ENCODE assay signal across 10 mouse cellular contexts in the genomic region with DNA sequence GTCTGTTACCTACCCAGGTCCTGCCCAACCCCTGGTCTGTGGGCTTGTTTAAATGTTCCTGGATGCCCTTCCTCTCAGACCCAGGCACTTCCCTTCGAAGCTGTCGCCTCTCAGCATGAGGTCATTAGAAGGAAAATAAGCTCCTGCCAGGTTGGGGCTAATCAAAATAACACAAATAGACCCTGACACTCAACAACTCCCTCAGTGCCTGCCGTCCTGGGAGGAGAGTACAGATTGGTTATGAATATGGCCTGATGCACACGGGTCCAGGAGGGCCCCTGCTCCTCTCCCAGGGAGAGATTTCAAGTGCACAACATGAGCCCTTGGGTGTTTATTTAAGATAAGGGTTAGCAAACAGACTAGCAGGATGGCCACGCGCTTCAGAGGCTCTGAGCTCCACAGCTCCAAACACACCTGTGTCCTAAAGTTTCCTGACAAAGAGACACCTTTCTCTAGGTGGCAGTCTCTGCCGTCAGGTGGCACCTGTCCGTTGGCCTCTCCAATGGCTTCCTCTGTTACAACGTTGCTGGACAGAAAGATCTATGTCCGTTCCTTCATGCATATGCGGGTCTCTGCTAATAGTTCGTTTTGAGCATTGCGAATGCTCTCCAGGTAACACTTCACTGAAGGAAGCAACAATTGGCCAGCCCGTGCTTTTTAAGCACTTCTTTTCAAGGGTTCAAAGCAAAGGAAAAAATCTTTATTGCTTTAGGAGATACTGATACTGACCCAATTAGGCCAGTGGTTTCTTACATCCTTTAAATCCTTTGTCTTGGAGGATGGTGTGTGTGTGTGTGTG. TPM values are rescaled to one million over a fixed set of nuclear protein-coding genes. Genes with fewer than 3 reads are reported as not detected.
DNase-seq lines count a peak whose midpoint lies in the region; ATAC-seq and TF ChIP-seq lines count a peak whose summit lies in the region.
"Had no signal": no experiment of that assay in that cellular context is flagged by ENCODE, and none has a peak within 500 bp of the region (broad histone marks: within the 10 kb centered on the region; RNA-seq: fewer than 3 reads in every experiment).

No protein-coding gene starts in this region.

- H3K4me2 ChIP-seq in heart, postnatal 0 days (ENCODE audit: low read depth, low read length) = no peak overlapping the region
- H3K4me2 ChIP-seq in hindbrain, embryonic 12.5 days (replicated peaks) = peak overlapping the region; percentile 21; the same call in 1 of the 2 replicates
- peak overlapping the region; percentile 18 for H3K4me2 ChIP-seq in midbrain, embryonic 14.5 days (ENCODE audit: low read length)

- 3% methylated on average over 14 of the region's 14 CpGs for WGBS in heart, postnatal 0 days
- WGBS in hindbrain, embryonic 12.5 days = 2% methylated on average over 14 of the region's 14 CpGs
- 3% methylated on average over 14 of the region's 14 CpGs for WGBS in midbrain, embryonic 14.5 days

- H3K36me3 ChIP-seq in heart, postnatal 0 days (replicated peaks; ENCODE audit: control insufficient read depth, insufficient read depth, low read length) = no peaks in the 10 kb centered on the region
- no peaks in the 10 kb centered on the region for H3K36me3 ChIP-seq in hindbrain, embryonic 12.5 days
- no peaks in the 10 kb centered on the region for H3K36me3 ChIP-seq in midbrain, embryonic 14.5 days (ENCODE audit: control insufficient read depth, insufficient read depth, low read length)

- TF ChIP-seq CTCF in heart, postnatal 0 days (IDR thresholded peaks at IDR 0.05; ENCODE audit: low read depth) = no peak

- H3K27ac ChIP-seq in heart, postnatal 0 days (ENCODE audit: low read depth) = no peak overlapping the region
- H3K27ac ChIP-seq in hindbrain, embryonic 12.5 days = peak overlapping the region; percentile 66
- H3K27ac ChIP-seq in midbrain, embryonic 14.5 days (replicated peaks; ENCODE audit: low read depth, low read length) = peak overlapping the region; percentile 21; the same call in 1 of the 2 replicates
- H3K27ac ChIP-seq: macrophage had no signal

- no peaks in the 10 kb centered on the region for H3K9me3 ChIP-seq in heart, postnatal 0 days (replicated peaks; ENCODE audit: control insufficient read depth, low read length)
- H3K9me3 ChIP-seq in hindbrain, embryonic 12.5 days (replicated peaks) = no peaks in the 10 kb centered on the region
- H3K9me3 ChIP-seq in midbrain, embryonic 14.5 days (ENCODE audit: control insufficient read depth, low read length) = no peaks in the 10 kb centered on the region

- peak; percentile 13 for DNase-seq in heart, postnatal 0 days (ENCODE audit: low spot score)
- DNase-seq in heart, adult 11 months = no peak
- DNase-seq in R1 (ENCODE audit: low read depth, low spot score) = peak; percentile 52
- peak; percentile 73 for DNase-seq in midbrain, embryonic 14.5 days
- DNase-seq in left cerebral cortex, postnatal 36 days (ENCODE audit: low spot score in 2 of 2) = no peak
- DNase-seq in layer of hippocampus, adult 18-20 months (ENCODE audit: low spot score in 2 of 2) = no peak
- no peak for DNase-seq in spleen, adult 18-20 months
- DNase-seq: heart, adult 18-20 months had no signal

- intact Hi-C loops in left cerebral cortex, postnatal 36 days (cut with DNase I) = loop anchor here (5.0 to 10.0 kb wide), 2 partner anchors 72 to 174 kb away; a partner anchor contains a TSS

- no peak overlapping the region for H3K4me3 ChIP-seq in heart, postnatal 0 days (ENCODE audit: low read depth, low read length)
- no peak overlapping the region for H3K4me3 ChIP-seq in hindbrain, embryonic 12.5 days
- H3K4me3 ChIP-seq in midbrain, embryonic 14.5 days (replicated peaks; ENCODE audit: low read depth, low read length) = no peak overlapping the region

- no peak overlapping the region for H3K9ac ChIP-seq in heart, postnatal 0 days (replicated peaks; ENCODE audit: low read depth, low read length)
- no peak overlapping the region for H3K9ac ChIP-seq in hindbrain, embryonic 12.5 days
- no peak overlapping the region for H3K9ac ChIP-seq in midbrain, embryonic 14.5 days (replicated peaks; ENCODE audit: low read length)

- ATAC-seq in heart, postnatal 0 days (ENCODE audit: insufficient read depth, low read depth) = no peak; the same call in 1 of the 2 replicates
- ATAC-seq in hindbrain, embryonic 12.5 days (ENCODE audit: low FRiP score) = peak; percentile 67
- peak; percentile 59; the same call in 1 of the 2 replicates for ATAC-seq in midbrain, embryonic 14.5 days (ENCODE audit: low FRiP score, low TSS enrichment)

- peaks cover 73% of the 10 kb centered on the region for H3K27me3 ChIP-seq in heart, postnatal 0 days (ENCODE audit: control insufficient read depth, insufficient read depth, low read length)
- H3K27me3 ChIP-seq in hindbrain, embryonic 12.5 days = peaks cover 70% of the 10 kb centered on the region
- peaks cover 47% of the 10 kb centered on the region for H3K27me3 ChIP-seq in midbrain, embryonic 14.5 days (ENCODE audit: control insufficient read depth, insufficient read depth, low read length)

- no peak for TF ChIP-seq EP300 in heart, postnatal 0 days (IDR thresholded peaks at IDR 0.05; ENCODE audit: low read depth)

- H3K4me1 ChIP-seq in heart, postnatal 0 days (ENCODE audit: control insufficient read depth, insufficient read depth) = no peaks in the 10 kb centered on the region
- peaks cover 33% of the 10 kb centered on the region for H3K4me1 ChIP-seq in hindbrain, embryonic 12.5 days
- peaks cover 33% of the 10 kb centered on the region for H3K4me1 ChIP-seq in midbrain, embryonic 14.5 days (ENCODE audit: control insufficient read depth, insufficient read depth, low read length)

RNA-seq across cellular contexts. Expression of a gene that starts 56.2 kb away (rescaled TPM):
- total RNA-seq in heart, postnatal 0 days (2014; rRNA removed; ENCODE audit: low replicate concordance) = not detected in 2 replicates
- 0.04 and 0.05 TPM in 2 replicates for polyA plus RNA-seq in heart, postnatal 0 days (2015; fragmentation: Nextera tagmentation; extraction: Ambion mirVana)
- 32.7 and 37.5 TPM in 2 replicates for polyA plus RNA-seq in hindbrain, embryonic 12.5 days (2016; fragmentation: Nextera tagmentation; extraction: Ambion mirVana)
- 16.0 and 23.6 TPM in 2 replicates for polyA plus RNA-seq in midbrain, embryonic 14.5 days (2014; fragmentation: Nextera tagmentation; extraction: Ambion mirVana)
- total RNA-seq in left cerebral cortex, postnatal 36 days (2021) = not detected
- total RNA-seq in layer of hippocampus, adult 18-20 months (2021) = not detected
- total RNA-seq: heart, adult 18-20 months had no signal
- polyA plus RNA-seq: macrophage had no signal

Comparison
In these comparisons a context has a peak if more than half of its experiments do, and no peak if none do; other contexts are left out.
1. DNase-seq: peak in heart, postnatal 0 days (single experiment), R1 (single experiment) and midbrain, embryonic 14.5 days (single experiment); none in heart, adult 11 months (single experiment), left cerebral cortex, postnatal 36 days (0 of 2), layer of hippocampus, adult 18-20 months (0 of 2) and spleen, adult 18-20 months (0 of 2).